Mouse (Mus musculus) heart, embryonic 11.5 days (tissue): Measurements from ENCODE around the gene Gm12394. TPM values are rescaled to one million over a fixed set of nuclear protein-coding genes. Genes with fewer than 3 reads are reported as not detected.
"Not testable (repeated sequence)": the region's sequence is repeated elsewhere in the genome, so short reads cannot be mapped to it uniquely, and the experiment has no call there.

Source experiments
- ATAC-seq: fragments of 200-750 bp; cut with Nextera tagmentation; replicated peaks from 2 replicates; pipeline ENCODE4 v1.8.0; 2017; ENCODE audit warnings: moderate library complexity; ENCODE audit not compliant: insufficient number of reproducible peaks, low FRiP score, low TSS enrichment
- H3K27ac ChIP-seq: fragments of 300-500 bp; sonication (generic); 2 replicates; pipeline ENCODE4 v1.5.1; 2014; ENCODE audit warnings: mild to moderate bottlenecking, low read depth, low read length
- H3K27me3 ChIP-seq: fragments of 300-500 bp; sonication (generic); 2 replicates; pipeline ENCODE4 v1.6.1; 2014; ENCODE audit warnings: mild to moderate bottlenecking, low read length, mixed read lengths; ENCODE audit not compliant: control insufficient read depth, insufficient read depth
- H3K36me3 ChIP-seq: fragments of 300-500 bp; sonication (generic); 2 replicates; pipeline ENCODE4 v1.6.1; 2014; ENCODE audit warnings: mild to moderate bottlenecking, low read length, moderate library complexity, mixed read lengths; ENCODE audit not compliant: control insufficient read depth, insufficient read depth
- H3K4me1 ChIP-seq: fragments of 300-500 bp; sonication (generic); 2 replicates; pipeline ENCODE4 v1.6.1; 2014; ENCODE audit warnings: low read length; ENCODE audit not compliant: control insufficient read depth, insufficient read depth
- H3K4me2 ChIP-seq: fragments of 300-500 bp; sonication (generic); 2 replicates; pipeline ENCODE4 v1.6.1; 2014; ENCODE audit warnings: mild to moderate bottlenecking, moderate library complexity
- H3K4me3 ChIP-seq: fragments of 300-500 bp; sonication (generic); 2 replicates; pipeline ENCODE4 v1.5.1; 2014; ENCODE audit warnings: low read depth, low read length
- H3K9ac ChIP-seq: fragments of 300-500 bp; sonication (generic); 2 replicates; pipeline ENCODE4 v1.6.1; 2014; ENCODE audit warnings: mild to moderate bottlenecking, low read depth, low read length, moderate library complexity
- H3K9me3 ChIP-seq: fragments of 300-500 bp; sonication (generic); replicated peaks from 2 replicates; pipeline ENCODE4 v1.6.1; 2016; ENCODE audit warnings: low read length; ENCODE audit not compliant: control insufficient read depth
- WGBS: fragments of 180-500 bp; shearing (Covaris S2); extraction: QIAGEN DNeasy Blood & Tissue Kit; methylation state at CpG from one replicate; pipeline ENCODE4 v1.1.7; 2014; ENCODE audit not compliant: insufficient replicate concordance; 5-methylcytosine and 5-hydroxymethylcytosine counted together
- polyA plus RNA-seq: library from polyadenylated mRNA; unstranded; fragments of >200 nt; fragmentation: Nextera tagmentation; extraction: Ambion mirVana; gene quantifications from 2 replicates; pipeline ENCODE4 v1.2.1, GENCODE M21; 2014

Gm12394 gene
- polyA plus RNA-seq, 1 experiment from 2014 or later, result not detected

DNA sequence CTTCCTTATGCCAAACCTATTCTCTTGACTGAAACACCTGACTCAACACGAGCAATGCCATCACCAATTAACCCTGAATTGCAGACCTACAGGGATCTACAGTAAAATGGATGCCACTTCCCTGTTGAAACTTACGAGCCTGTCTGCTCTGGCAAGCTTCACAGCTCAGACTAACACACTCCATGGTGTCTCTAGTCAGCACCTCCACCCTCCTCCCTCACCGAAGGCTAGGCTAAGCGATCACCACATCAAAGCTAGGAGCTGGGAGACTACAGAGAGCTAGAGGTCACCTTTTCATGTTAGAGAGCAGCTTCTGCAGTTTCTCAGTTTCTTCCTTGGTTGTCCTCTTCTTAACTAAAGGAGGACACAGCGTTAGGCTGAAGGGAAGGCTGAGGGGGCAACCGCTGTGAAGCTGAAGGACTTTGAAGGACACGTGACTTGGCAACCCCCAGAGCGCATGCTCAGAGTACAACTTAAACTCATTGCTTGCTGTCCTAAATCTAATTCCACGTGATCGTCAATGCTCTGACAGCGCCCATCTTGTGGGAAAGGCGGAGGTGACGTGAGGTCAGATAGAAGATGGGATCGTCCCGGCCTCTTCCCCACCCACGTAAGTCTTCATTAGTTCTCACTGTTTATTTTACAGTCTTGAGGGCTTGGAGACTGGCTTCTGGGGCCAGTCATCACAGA lies 16.3 kb upstream of the Gm12394 start:
- 72% methylated on average over 16 of the region's 16 CpGs for WGBS
- ATAC-seq, result no peak

GRCm38 (mm10) chr4:42872151-42872550 lies 15.6 kb upstream of the Gm12394 start:
- Histone ChIP-seq H3K27me3 (no peaks in the 10 kb centered on the region), H3K36me3 (no peaks in the 10 kb centered on the region), H3K4me3 (no peak overlapping the region), H3K4me1 (no peaks in the 10 kb centered on the region), H3K9me3 (no peaks in the 10 kb centered on the region), H3K9ac (no peak overlapping the region), H3K27ac (no peak overlapping the region), H3K4me2 (no peak overlapping the region)
- 87% methylated on average over 7 of the region's 7 CpGs for WGBS
- no peak for ATAC-seq

More for the DNA sequence above, 16.3 kb upstream of the Gm12394 start:
- Histone ChIP-seq H3K4me1 (no peaks in the 10 kb centered on the region), H3K4me2 (no peak overlapping the region), H3K4me3 (no peak overlapping the region), H3K36me3 (no peaks in the 10 kb centered on the region), H3K27me3 (no peaks in the 10 kb centered on the region), H3K9ac (no peak overlapping the region), H3K9me3 (no peaks in the 10 kb centered on the region), H3K27ac (no peak overlapping the region)

- no peak overlapping the region for H3K9ac ChIP-seq
- H3K4me3 ChIP-seq, result no peak overlapping the region
- 66% methylated on average over 5 of the region's 5 CpGs for WGBS
- H3K36me3 ChIP-seq, result no peaks in the 10 kb centered on the region
- no peaks in the 10 kb centered on the region for H3K4me1 ChIP-seq
- no peaks in the 10 kb centered on the region for H3K27me3 ChIP-seq
- no peak overlapping the region for H3K27ac ChIP-seq
- H3K9me3 ChIP-seq, result no peaks in the 10 kb centered on the region
- no peak for ATAC-seq
- H3K4me2 ChIP-seq, result no peak overlapping the region
Measured at GRCm38 (mm10) chr4:42870748-42871147, 14.2 kb upstream of the Gm12394 start.

DNA sequence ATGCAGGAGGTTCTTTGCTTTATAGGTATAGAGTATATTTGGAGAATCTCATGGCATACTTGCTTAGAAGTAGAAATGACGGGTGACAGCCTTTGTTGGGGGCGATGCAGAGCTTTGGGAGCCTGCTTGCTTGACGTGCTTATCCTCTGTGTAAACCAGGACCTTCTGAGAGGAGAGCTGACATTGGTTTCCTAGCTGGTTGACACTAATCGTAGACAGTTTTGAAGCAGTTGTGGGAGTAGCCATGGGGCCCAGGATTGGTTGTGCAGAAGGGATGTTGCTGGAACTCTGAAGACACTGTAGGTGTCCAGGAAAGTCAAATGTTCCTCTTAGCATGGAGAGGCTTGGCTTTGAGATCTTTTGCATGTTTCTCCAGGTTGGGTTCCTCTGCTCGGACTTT lies 11.6 kb upstream of the Gm12394 start:
- Histone ChIP-seq H3K4me3 (no peak overlapping the region), H3K4me2 (no peak overlapping the region), H3K9me3 (no peaks in the 10 kb centered on the region), H3K9ac (no peak overlapping the region), H3K27ac (no peak overlapping the region), H3K4me1 (no peaks in the 10 kb centered on the region), H3K27me3 (no peaks in the 10 kb centered on the region), H3K36me3 (no peaks in the 10 kb centered on the region)
- 79% methylated on average over 5 of the region's 5 CpGs for WGBS
- ATAC-seq, result no peak

GRCm38 (mm10) chr4:42867390-42867789 lies 10.8 kb upstream of the Gm12394 start:
- WGBS, result 39% methylated on average over 3 of the region's 3 CpGs

DNA sequence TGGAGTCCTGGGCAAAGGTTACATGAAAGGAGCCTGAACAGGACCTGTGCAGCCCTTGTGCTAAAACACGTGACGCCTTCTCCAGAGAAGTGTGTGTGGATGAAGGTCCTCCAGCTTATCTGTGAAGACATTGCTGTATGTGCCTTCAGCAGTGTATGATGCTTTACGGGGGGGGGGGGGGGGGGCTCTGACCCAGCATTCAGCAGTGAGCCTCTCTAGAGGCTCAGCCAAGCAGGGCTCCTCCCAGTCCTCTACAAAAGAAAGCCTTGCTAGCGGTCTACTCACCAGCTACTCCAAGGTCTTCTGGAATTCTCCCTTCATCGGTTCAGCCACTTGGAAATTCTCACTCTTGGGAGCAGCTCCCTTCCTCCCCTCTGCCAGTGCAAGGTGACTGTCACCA lies 6.9 kb upstream of the Gm12394 start:
- not testable (repeated sequence) for H3K27ac ChIP-seq, H3K9me3 ChIP-seq, H3K36me3 ChIP-seq, H3K9ac ChIP-seq, ATAC-seq, H3K4me3 ChIP-seq, H3K27me3 ChIP-seq, H3K4me1 ChIP-seq
- peak overlapping the region; percentile 34; the same call in 1 of the 2 replicates for H3K4me2 ChIP-seq
- WGBS, result 79% methylated on average over 4 of the region's 5 CpGs

More at GRCm38 (mm10) chr4:42867390-42867789, 10.8 kb upstream of the Gm12394 start:
- H3K4me2 ChIP-seq, result no peak overlapping the region; the same call in 1 of the 2 replicates
- no peak overlapping the region for H3K4me3 ChIP-seq
- no peaks in the 10 kb centered on the region for H3K36me3 ChIP-seq
- peak; percentile 85 for ATAC-seq
- peak overlapping the region; percentile 68 for H3K27ac ChIP-seq
- no peaks in the 10 kb centered on the region for H3K27me3 ChIP-seq
- H3K9ac ChIP-seq, result no peak overlapping the region
- H3K9me3 ChIP-seq, result no peaks in the 10 kb centered on the region
- H3K4me1 ChIP-seq, result no peaks in the 10 kb centered on the region

GRCm38 (mm10) chr4:42860483-42860882 lies 3.9 kb upstream of the Gm12394 start:
- WGBS, result 75% methylated on average over 9 of the region's 9 CpGs
- 0 out of 2 replicates have a peak overlapping the region, but pooled peaks have one; percentile 41 for H3K27ac ChIP-seq
- H3K9me3 ChIP-seq, ATAC-seq, H3K9ac ChIP-seq, H3K4me2 ChIP-seq, H3K36me3 ChIP-seq, H3K4me1 ChIP-seq, H3K27me3 ChIP-seq, H3K4me3 ChIP-seq: not testable (repeated sequence)

DNA sequence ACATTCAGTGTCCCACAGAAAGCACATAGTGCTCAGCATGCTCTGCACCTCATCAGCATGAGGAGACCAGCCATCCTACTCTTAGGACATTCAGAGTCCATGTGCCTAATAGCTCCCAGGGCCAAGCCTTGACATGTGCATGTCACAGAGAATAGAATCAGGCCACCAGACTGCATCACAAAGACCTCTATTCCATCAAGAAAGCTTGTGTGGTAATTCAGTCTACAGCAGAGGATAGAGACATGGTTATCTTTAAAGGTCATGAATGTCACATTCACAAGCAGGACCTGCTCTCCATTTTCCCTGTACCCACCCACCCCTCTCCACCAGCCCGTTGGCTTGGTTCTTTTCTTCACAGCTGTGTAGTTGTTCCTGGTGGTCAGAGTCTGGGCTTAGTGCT lies 2.8 kb downstream of the Gm12394 start, which contains the start of gene Fam205a1:
Gene Fam205a1 (minus strand): TSS at position 101 of the 400 bp plus-strand sequence.
- not testable (repeated sequence) for H3K4me3 ChIP-seq, H3K9ac ChIP-seq, ATAC-seq, H3K36me3 ChIP-seq, H3K27me3 ChIP-seq, H3K9me3 ChIP-seq, H3K4me1 ChIP-seq, H3K27ac ChIP-seq, H3K4me2 ChIP-seq
- WGBS, result 100% methylated on average over 1 of the region's 1 CpGs

DNA sequence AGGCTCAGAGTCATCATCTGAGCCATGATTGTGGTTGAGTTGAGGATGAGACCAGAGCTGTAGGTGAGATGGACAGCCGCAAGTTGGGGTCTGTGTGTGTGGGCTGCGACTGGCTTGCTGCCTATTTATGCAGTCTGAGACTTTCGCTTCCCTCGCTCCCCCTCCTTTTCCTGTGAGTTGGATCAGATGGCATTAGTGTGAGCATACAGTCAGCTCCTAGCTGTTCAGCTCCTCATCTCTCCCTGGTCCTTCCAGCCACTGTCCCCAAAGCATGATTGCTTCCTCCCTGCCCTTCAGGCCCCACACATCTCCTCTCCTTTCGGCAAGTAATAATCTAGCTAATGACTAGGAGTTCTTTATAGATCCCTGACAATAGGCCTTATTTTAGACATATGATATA lies 82.7 kb downstream of the Gm12394 start, which contains the start of gene Ccl21a:
Gene Ccl21a (minus strand): TSS at position 101 of the 400 bp plus-strand sequence.
- not testable (repeated sequence) for H3K36me3 ChIP-seq, H3K4me1 ChIP-seq, ATAC-seq, H3K9ac ChIP-seq, H3K9me3 ChIP-seq, H3K4me3 ChIP-seq, H3K27me3 ChIP-seq, H3K27ac ChIP-seq, H3K4me2 ChIP-seq
- no CpG with 5 or more reads among the region's 5 CpGs for WGBS
